Mouse (Mus musculus): Measurements from ENCODE around the gene Lingo2.

The Lingo2 gene

DNA sequence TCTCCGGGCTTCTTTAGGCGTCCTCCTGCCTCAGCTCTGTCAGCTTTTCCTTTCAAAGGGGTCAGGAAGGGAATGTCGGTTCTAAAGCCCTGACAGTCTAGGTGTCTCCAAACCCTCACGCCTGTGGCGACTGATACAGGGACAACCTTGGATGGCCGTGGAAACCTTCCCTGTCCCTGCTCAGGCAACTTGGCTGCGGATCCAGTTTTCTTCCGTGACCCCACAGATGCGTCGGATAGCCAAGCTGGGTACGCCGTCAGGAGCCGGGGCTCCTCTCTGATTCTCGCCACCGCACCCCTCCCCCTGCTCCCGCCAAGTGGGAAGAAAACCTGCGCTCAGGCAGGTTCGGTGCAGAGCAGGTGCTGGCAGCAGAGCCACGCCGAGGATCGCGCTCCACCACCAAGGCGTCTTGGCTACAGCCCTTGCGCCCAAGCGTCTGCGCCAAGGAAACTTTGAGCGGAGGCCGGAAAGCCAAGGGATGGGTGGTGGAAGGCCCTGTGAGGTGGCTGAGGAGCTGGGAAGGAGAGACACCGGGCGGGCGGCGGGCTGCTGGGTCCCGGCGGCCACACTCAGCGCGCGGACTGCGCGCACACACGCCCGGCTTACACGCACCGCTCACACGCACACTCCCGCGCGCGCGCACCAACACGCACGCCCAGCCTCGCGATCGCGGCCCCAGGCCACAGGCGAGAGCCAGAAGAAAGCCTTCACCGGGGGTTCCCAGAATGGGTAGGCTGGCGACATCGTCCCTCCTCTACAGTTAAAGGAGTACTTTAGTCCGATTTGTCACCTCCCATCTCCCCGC lies at the start of gene Lingo2:
Gene Lingo2, minus strand, starts transcription at position 598 of the 805 bp plus-strand sequence.
- no peak for DNase-seq

DNA sequence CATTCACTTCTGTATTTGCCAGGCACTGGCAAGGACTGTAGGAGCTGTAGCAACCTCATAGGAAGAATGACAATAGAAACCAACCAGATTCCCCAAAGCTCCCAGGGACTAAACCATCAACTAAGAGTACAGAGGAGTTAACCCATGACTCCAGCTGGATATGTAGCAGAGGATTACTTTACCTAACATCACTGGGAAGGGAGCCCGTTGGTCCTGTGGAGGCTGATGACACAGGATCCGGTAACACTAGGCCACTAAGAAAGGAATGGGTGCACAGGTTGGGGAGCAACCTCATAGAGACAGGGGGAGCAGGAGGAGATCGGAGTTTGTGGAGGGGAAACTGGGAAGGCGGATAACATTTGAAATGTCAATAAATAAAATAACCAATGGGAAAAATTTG lies 21.8 kb upstream of the Lingo2 start:
- no peak for DNase-seq

DNA sequence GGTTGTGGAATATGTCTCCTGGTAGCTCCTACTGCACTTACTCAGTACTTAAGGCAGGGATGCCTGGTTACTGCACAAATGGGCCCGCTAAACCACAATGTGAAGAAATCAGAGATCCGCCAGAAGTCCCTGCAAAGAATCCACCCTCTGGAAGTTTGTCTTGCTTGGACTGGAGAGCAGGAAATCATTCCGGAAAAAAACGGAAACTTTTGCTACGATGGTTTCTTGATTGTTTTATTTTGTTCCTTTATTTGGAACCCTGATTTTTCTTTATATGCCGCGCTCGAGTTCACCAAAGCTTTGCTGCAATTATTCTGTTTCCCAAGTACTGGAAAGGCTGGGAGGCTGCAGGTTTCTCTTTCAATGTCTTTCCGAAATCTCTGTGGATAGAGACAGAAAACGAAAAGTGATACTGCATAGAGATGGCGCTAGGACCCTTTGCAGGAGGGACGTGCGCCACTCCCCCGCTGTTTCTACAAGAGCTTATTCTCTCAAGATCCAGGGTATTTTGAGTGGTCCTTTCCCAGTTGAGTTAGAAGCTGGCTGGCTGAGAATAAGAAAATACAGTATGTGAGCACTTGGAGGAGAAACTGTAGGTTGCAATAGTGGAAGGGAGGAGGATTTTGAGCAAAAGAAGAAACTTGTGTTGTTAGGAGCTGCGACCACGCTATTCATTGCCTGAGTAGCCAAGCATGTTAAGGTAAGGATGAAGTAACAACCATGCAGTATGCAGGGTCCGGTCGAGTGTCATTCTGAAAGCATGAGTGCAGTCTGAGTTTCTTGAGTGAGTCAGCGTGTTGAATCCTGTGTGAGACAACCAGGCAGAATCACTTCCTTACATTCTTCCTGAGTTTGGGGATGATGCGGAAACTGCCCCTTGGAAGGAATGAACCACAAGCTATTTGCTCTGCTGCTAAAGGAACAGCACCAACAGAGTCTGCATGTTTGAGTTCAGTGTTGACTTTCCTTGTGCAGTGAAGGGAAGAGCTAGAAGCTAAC lies 1.2 kb upstream of the Lingo2 start:
- no peak for DNase-seq

DNA sequence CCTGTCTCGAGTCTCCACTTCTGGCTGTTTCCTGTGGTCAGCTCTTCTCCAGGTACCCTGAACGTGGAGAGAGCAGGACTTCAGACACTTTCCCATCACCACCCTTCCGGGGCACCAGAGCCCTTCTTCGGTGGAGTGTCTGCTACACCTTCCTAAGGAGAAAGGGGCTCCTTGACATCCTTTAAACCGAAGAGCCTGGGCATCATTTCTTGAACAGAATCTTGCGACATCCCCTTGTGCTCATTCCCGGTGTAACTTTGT lies 338 bp upstream of the Lingo2 start:
- no peak for DNase-seq

DNA sequence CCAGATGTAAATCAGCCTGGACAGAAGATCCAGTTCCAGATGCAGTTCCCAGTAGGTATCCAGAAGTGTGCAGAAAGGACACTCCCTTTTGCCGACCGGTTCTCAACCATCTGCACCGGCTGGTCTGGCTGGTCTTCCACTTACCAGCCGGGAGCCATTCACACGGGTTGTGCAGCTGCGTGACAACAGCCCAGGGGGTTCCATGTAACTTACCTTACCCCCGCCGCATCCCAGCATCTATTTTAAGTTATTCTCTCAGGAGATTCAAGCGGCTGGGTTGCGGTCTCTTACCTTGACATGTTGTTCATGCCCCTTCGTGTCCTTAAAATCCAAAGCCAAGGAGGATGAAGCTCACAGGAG lies 777 bp downstream of the Lingo2 start:
- no peak for DNase-seq

DNA sequence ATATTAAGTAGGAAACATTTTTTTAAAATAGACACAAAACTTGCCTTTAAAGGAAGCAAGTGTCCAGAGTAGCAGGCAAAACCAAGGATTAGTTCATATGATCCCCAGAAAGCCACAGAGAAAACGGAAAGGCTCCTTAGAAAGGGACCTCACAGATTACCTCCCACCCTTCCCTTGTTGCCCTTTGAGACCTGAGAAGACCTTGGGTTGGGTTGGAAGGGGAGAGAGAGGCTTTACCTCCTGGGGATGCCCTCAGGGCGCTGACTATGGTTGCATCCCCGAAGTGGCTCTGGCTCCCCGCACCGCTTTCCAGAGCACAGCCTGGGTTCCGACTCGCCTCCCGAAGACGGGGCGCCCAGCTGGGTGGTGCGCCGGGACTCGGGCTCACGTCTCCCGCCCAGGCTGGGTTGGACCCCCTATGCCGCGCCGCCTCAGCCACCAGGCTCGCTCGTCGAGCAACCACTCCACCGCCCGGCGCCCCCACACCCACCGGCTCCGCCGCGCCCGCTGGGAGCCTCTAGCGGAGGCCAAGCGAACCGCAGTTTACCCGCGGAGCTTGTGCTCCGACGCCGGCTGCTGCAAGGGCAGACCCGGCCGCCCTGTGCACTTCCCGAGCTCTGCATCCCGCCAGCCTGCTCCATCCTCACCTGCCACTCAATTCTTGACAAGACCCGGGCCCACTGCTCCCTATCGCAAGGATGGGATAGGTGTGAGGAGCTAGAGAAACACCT lies 1.4 kb downstream of the Lingo2 start:
- DNase-seq, result no peak

DNA sequence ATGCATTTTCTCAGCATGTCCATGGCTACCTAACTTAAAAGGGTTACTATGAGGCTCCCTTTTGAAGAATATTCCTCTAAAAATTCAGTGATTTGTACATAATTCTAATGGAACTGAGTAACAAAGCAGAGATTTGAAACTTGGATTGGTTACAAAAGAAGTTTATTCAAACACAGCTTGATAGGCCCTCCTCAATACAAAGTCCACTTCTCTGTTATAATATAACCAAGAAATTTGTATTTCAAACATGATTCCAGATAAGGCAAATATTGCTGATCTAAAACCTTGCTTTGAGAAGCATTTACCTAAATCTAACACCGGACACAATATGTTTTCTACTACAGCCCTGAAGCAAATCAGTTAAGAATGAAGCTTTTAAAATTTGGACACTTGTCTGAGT lies 60.7 kb downstream of the Lingo2 start:
- no peak for DNase-seq

DNA sequence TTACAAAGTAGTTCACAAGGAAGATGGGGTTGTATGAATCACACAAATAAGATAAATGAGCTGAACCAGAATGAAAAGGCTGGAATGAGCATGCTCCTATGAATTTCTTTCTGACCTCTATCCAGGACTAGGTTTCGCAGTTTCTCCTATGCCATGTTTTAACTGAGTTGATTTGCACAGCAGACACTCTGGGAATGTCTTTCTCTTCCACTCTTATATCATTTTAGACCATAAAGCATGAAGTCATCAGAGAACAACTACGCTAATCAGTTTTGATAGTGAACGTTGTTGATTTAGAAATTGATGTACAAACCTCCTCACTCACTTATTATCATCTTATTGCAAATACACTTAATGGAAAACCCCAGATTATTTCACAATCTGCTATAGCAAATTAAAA lies 61.2 kb downstream of the Lingo2 start:
- DNase-seq, result no peak

DNA sequence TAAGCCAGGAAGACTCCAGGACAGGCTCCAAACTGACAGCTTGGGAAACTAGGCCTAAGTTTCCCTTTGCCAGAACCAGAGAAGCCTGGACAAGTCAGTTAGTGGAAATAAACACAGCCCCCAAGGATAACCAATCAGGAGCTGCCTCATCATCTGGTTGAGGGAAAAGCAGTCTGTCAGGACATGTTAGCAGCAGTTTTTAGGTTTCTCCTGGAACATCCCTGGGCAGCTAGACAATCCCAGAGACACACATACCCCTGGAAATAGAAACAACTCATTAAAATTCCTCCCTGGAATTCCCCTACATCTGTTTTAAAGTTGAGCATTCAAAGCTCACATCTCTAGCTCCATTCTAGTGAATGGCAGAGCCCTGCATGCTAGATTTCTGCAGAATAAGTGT lies 76.8 kb downstream of the Lingo2 start:
- no peak for DNase-seq

DNA sequence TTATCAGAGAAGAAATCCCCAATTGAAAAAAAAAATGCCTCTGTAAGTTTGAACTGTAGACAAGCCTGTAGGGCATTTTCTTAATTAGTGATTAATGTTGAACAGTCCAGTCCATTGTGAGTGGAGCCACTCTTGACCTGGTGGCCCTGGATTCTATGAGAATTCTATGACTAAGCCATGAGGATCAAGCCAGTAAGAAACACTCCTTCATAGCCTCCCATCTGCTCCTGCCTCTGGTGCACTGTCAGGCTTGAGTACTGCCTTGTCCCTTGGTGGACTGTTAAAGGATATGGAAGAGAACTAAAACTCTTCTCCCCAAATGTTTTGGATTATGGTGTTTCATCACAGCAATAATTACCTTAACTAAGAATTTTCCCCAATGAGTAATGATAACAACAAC lies 126.6 kb downstream of the Lingo2 start:
- DNase-seq, result no peak

DNA sequence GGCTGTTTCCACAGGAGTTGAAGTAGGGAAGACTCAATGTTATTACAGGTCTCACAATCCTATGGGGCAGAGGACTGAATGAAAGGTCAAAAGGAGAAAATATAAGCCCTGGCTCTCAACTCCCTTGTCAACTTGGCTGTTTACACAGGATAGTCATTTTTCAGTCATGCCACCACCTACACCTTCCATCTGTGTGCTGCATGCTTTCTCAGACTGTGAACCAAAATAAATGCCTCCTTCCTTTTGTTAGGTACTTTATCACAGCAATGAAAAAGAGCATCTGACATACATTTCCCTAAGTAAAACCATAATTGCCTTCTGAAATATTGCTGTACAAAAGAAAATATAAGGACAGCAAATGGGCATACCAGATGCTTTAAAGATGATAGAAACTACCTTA lies 129.6 kb downstream of the Lingo2 start:
- DNase-seq, result no peak

DNA sequence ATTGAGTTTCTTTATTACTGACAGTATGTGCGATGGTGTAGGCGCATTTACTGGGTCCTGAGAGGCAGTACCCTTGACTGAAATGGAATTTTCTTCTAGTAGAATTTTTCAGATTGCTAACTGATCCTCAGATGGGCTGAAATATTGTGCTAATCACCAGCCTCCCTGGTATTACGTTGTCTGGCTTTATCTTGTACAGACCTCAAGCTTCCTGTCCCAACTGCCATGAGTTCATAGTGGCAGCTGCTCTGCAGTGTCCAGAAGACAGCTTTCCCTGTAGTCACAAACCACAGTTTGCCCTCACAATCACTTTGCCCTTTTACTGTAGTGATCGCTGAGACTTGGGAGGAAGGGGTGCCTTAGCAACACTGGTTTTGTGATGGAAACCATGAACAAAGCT lies 176.5 kb downstream of the Lingo2 start:
- DNase-seq, result no peak

DNA sequence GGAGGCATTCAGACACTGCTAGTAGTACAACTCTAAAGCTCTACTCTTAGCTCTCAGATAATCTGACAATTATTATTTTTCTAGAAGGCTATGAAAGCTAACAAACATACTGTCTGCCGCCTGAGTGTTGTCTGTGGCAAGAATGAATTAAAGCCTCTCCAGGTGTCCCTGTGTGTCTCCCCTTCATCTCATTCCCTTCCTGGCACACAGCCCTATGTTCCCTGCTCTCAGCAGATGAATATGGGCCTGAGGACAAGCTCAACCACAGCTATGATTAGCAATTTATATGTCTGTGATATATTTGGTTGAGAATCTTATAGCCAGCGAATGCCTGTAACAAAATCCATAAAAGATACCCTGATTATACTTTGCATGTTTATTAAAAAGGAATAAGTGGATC lies 220.9 kb downstream of the Lingo2 start:
- no peak for DNase-seq

DNA sequence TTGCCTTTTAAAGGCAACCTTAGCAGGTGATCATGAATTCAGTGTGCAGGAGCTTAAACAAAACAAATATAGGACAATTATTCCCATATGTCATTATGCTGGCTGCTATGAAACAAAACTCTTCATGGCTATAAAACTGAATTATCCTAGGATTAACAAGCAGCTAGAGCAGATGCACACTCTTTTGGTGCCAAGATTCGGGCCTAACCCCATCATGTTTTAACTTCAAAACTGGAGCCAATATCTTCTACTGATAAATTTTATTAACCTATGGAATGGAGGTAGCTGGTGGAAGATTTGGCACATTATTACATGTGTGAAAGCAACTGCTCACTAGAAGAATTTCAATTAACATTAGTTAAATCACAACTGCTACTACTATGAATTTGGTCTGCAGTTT lies 235.1 kb downstream of the Lingo2 start:
- no peak for DNase-seq

DNA sequence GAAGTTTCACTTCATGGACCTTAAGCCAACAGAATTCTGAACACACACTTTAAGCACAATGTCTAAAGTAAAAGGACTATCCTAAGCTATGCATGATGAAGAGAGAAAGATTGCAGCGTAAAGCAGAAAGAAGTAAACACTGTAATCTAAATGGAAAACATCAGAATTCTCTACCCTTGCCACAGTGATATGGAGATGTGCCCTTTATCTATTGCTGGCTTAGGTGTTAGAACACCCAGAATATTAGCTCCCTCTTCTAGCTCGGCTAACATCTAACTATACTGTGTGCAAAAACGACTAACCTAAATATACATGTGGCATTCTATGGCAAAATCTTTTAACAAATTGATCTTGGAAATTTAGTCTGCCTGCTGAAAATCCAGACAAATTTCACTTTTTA lies 252.7 kb downstream of the Lingo2 start:
- no peak for DNase-seq

DNA sequence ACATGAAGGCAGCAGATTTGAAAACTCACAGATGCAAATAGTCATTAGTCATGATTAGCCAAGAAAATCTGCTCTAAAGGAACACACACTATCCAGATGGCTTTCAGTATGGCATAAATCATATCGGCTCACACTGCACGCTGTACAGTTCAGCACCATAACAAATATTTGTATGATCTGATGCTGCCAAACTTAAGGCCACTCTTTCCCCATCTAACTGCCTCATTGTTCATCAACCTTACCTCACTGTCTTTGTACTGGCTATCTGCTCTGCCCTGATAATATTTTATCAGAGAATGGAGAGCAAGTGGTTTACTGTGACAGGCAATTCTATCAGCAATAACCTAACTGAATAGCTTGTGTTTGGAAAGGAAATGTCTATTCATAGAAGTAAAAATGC lies 254.7 kb downstream of the Lingo2 start:
- DNase-seq, result no peak

DNA sequence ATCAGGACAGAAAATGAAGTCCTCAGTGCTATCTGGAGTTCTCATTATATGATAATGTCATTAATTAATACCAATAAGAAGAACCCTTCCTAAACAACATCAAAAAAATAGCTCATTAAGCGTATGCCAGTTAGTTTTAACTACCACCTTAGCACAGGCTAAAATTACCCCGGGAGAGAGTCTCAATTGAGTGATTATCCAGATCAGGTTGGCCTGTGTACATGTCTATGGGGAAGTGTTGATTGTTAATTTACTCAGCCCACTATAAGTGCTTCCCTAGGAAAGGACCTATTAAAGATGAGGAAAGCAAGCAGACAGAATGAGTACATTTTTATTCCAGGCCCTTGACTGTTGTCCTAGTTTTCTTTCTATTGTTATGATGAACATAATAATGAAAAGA lies 291.6 kb downstream of the Lingo2 start:
- no peak for DNase-seq

DNA sequence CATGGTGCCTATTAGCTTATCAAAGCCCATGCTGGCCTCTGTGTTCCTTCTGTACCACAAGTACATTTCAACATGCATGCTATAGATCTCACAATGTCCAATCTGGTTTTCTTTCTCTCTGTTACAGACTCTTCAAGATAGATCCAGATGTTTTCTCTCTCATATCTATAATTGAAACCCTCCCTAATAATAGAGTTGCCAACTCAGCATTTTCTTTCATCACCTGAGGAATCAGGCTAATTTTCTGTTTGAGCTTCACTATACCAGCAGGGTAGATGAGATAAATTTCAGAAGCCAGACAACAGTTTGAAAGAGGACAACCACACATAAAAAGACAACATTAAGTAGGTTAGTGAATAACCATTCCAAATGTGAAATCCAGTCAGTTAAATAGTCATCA lies 303.8 kb downstream of the Lingo2 start:
- DNase-seq, result no peak

DNA sequence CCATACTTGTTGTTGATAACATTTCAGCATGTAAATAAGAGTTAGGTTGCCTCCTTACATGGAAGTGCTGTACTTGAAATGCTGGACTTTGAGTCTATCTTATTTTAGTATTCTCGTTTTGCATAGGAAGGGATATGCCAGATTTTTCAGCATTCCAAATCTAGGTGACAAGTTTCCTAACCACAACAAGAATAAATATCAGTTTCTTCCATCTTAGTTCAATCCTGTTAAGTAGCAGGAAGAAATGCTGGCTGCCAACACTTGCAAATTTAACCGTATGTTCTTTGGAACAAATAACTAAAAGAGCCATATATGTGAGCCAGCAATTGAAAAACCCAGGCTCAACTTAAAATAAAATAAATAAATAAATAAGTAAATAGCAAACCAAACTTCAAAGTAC lies 315.9 kb downstream of the Lingo2 start:
- no peak for DNase-seq

DNA sequence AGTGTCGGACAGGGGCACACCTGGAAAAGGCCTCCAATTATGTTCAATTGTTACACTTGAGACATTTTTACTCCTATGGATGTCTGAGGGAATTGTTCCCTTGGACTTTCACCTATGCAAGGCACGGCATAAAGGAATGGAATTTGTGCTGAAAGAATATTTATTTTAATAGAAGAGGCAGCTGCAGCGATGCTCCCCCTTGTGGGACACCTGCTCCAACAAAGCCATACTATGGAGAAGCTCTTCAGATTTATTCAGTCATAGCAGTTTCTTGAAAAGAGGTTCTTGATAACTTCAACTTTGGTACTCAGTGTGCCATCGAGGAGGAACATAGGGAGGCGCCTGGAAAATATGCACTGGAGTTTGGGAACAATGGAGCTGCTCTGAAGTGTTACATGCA lies 374.7 kb downstream of the Lingo2 start:
- no peak for DNase-seq

DNA sequence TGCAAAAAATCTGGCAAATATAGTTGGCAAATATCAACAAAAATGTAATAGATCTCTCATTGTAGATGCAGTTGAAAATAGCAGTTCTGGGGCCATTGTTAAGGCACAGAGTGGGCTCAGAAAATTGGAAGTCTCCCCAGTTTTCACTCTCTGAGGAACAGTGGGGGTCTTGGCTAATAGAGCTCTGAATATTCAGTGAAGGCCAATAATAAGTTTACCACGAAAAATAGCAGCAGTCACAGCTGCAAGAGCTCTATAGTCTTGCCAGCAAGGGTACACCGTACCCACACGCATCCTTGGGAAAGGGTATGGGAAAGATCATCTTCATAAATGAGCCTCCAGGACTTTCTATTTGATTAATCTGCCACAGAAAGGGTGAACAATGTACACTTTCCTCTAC lies 375.3 kb downstream of the Lingo2 start:
- DNase-seq, result no peak

DNA sequence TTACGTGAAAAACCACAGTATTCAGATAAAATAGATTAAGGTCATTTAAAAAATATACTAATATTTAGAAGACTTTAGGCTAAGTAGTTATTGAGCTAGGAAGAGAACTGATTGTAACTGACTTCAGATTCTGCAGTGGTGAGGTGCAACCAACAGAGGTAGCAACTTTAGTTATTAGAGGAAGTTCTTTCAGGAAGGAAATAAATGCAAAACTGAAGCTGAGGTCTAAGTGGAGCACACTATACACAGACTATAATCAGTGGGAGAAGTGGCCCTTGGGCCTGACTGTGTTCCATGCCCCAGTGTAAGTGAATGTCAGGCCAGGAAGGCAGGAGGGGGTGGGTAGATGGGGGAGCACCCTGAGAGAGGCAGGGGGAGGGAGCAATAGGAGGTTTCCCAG lies 385.0 kb downstream of the Lingo2 start:
- DNase-seq, result no peak

DNA sequence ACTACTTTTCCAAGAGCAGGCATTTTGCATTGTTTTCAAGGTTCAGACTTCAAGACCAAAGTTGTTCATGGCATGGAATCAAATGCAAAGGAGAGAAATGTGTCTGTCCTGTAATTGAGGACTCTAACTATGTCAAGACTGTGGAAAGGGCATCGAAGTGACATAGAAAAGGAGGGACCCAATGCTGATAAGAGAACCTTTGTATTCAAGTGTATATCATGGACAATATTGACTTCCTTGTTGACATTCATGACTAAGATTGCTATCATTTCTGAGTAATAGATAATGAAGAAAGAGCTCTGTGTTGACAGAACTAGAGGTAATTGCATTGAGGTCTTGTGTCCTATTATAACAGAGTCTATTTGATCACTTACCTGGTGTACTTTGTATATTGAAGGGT lies 390.6 kb downstream of the Lingo2 start:
- DNase-seq, result no peak

Measured in lung, postnatal 36 days (tissue).